ENCODE assay signal across 11 mouse cellular contexts in the genomic region with DNA sequence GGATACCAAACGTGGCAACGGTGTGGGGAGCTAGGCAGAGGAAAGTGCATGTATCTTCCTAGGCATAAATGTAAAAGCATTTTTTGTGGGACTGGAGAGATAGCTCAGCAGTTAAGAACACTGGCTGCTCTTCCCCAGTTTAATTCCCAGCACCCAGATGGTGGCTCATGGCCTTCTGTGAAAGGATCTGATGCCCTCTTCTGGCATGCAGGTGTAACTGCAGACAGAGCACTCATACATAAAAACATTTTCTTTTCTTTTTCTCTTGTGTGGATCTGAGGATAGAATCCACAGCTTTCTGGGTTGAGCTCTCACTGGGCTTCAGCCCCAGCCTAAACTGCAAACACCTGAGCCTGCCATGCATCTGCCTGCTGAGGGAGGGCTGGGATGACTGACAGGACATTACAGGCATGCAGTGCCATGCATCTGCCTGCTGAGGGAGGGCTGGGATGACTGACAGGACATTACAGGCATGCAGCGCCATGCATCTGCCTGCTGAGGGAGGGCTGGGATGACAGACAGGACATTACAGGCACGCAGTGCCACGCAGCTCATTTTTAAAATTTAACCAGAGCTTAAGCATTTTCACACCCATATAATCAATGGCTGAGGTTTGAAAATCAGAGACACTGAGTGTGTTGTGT.
A peak's percentile ranks its signal among the peaks of the same experiment; 100 is the strongest.
DNase-seq lines count a peak whose midpoint lies in the region; ATAC-seq lines count a peak whose summit lies in the region.
"Had no signal": no experiment of that assay in that cellular context is flagged by ENCODE, and none has a peak within 500 bp of the region (broad histone marks: within the 10 kb centered on the region; RNA-seq: fewer than 3 reads in every experiment).

No protein-coding gene starts in this region.

- H3K27me3 ChIP-seq in hindbrain, embryonic 10.5 days (ENCODE audit: insufficient read depth, poor library complexity, severe bottlenecking): no peaks in the 10 kb centered on the region; the same call in 1 of the 2 replicates
- no peaks in the 10 kb centered on the region for H3K27me3 ChIP-seq in hindbrain, embryonic 14.5 days (ENCODE audit: control insufficient read depth, insufficient read depth, low read length)
- no peaks in the 10 kb centered on the region for H3K27me3 ChIP-seq in neural tube, embryonic 11.5 days (ENCODE audit: control insufficient read depth, insufficient read depth, low read length)
- H3K27me3 ChIP-seq: embryonic facial prominence, embryonic 15.5 days had no signal

- H3K27ac ChIP-seq in hindbrain, embryonic 10.5 days: 0 out of 2 replicates have a peak overlapping the region, but pooled peaks have one; percentile 16
- H3K27ac ChIP-seq in hindbrain, embryonic 14.5 days: no peak overlapping the region
- no peak overlapping the region for H3K27ac ChIP-seq in neural tube, embryonic 11.5 days (ENCODE audit: low read depth, low read length)
- H3K27ac ChIP-seq: embryonic facial prominence, embryonic 15.5 days had no signal

- no peak for ATAC-seq in hindbrain, embryonic 14.5 days (ENCODE audit: low FRiP score)
- no peak for ATAC-seq in neural tube, embryonic 11.5 days (ENCODE audit: insufficient read depth, low FRiP score, low TSS enrichment)
- 0 out of 2 replicates have a peak, but pooled peaks have one; percentile 29 for ATAC-seq in common myeloid progenitor, adult 5-6 weeks (replicated peaks; ENCODE audit: low read depth, poor library complexity, severe bottlenecking)

- H3K9me3 ChIP-seq in hindbrain, embryonic 10.5 days: peaks cover 5% of the 10 kb centered on the region; the same call in 1 of the 2 replicates
- H3K9me3 ChIP-seq in hindbrain, embryonic 14.5 days (ENCODE audit: control insufficient read depth, low read length): no peaks in the 10 kb centered on the region
- H3K9me3 ChIP-seq in neural tube, embryonic 11.5 days (ENCODE audit: control insufficient read depth, low read length): no peaks in the 10 kb centered on the region
- H3K9me3 ChIP-seq: embryonic facial prominence, embryonic 15.5 days had no signal

- peaks cover 14% of the 10 kb centered on the region for H3K4me1 ChIP-seq in hindbrain, embryonic 10.5 days (replicated peaks)
- 0 out of 2 replicates have a peak, but pooled peaks cover 3% of the 10 kb centered on the region for H3K4me1 ChIP-seq in hindbrain, embryonic 14.5 days (replicated peaks; ENCODE audit: control insufficient read depth, insufficient read depth, low read length)
- no peaks in the 10 kb centered on the region for H3K4me1 ChIP-seq in neural tube, embryonic 11.5 days (ENCODE audit: control insufficient read depth, insufficient read depth, low read length)
- H3K4me1 ChIP-seq: embryonic facial prominence, embryonic 15.5 days had no signal

- H3K4me3 ChIP-seq in hindbrain, embryonic 10.5 days: no peak overlapping the region
- no peak overlapping the region for H3K4me3 ChIP-seq in hindbrain, embryonic 14.5 days (replicated peaks; ENCODE audit: low read length)
- H3K4me3 ChIP-seq in neural tube, embryonic 11.5 days (ENCODE audit: low read depth, low read length): no peak overlapping the region
- H3K4me3 ChIP-seq: embryonic facial prominence, embryonic 15.5 days had no signal

- DNase-seq in hindbrain, embryonic 10.5 days (ENCODE audit: low spot score): peak; percentile 13
- DNase-seq in hindbrain, embryonic 14.5 days (ENCODE audit: low spot score): no peak
- DNase-seq in neural tube, embryonic 11.5 days (ENCODE audit: low spot score): peak; percentile 24
- no peak for DNase-seq in neural tube, embryonic 10.5 days (ENCODE audit: extremely low spot score, low spot score)
- DNase-seq in natural killer cell, adult 2 months (ENCODE audit: low spot score in 2 of 2): no peak
- DNase-seq in layer of hippocampus, adult 8-10 months (ENCODE audit: low spot score in 2 of 2): no peak
- DNase-seq: gastrocnemius, postnatal 14 days; right cerebral cortex, adult 18-20 months; thymus, adult 2 months had no signal

- 80% methylated on average over 5 of the region's 5 CpGs for WGBS in hindbrain, embryonic 10.5 days
- WGBS in hindbrain, embryonic 14.5 days: 70% methylated on average over 5 of the region's 5 CpGs
- 86% methylated on average over 5 of the region's 5 CpGs for WGBS in neural tube, embryonic 11.5 days

- no peak overlapping the region for H3K4me2 ChIP-seq in hindbrain, embryonic 14.5 days (replicated peaks)
- no peak overlapping the region for H3K4me2 ChIP-seq in neural tube, embryonic 11.5 days (ENCODE audit: low read depth)
- H3K4me2 ChIP-seq: embryonic facial prominence, embryonic 15.5 days had no signal

- no peak overlapping the region for H3K9ac ChIP-seq in hindbrain, embryonic 14.5 days
- no peak overlapping the region for H3K9ac ChIP-seq in neural tube, embryonic 11.5 days (ENCODE audit: low read length)
- H3K9ac ChIP-seq: embryonic facial prominence, embryonic 15.5 days had no signal

- H3K36me3 ChIP-seq in hindbrain, embryonic 10.5 days: peaks cover 17% of the 10 kb centered on the region
- peaks cover 39% of the 10 kb centered on the region for H3K36me3 ChIP-seq in hindbrain, embryonic 14.5 days (replicated peaks; ENCODE audit: control insufficient read depth, insufficient read depth)
- H3K36me3 ChIP-seq in neural tube, embryonic 11.5 days (ENCODE audit: control insufficient read depth, insufficient read depth, low read length): peaks cover 5% of the 10 kb centered on the region; the same call in 1 of the 2 replicates

Comparison
In these comparisons a context has a peak if more than half of its experiments do, and no peak if none do; other contexts are left out.
1. DNase-seq: peak in hindbrain, embryonic 10.5 days (single experiment) and neural tube, embryonic 11.5 days (single experiment); none in hindbrain, embryonic 14.5 days (single experiment), neural tube, embryonic 10.5 days (single experiment), natural killer cell, adult 2 months (0 of 2) and layer of hippocampus, adult 8-10 months (0 of 2).